Mouse (Mus musculus) thymus, postnatal 36 days (tissue): ENCODE measurements around the gene Mb.

Experiments used
- DNase-seq, 2 experiments: peaks; one replicate each; pipeline ENCODE4 v3.0.0; 2022; ENCODE audit warnings: mixed read lengths in 2 of 2

The Mb gene

GRCm38 (mm10) chr15:77050570-77050969, at the start of gene Mb:
TSS of gene Mb (minus strand) at chr15:77050670.
- DNase-seq = no peak

GRCm38 (mm10) chr15:77099756-77100155, 49.3 kb upstream of the Mb start:
- DNase-seq = no peak

GRCm38 (mm10) chr15:77097358-77097757, 46.9 kb upstream of the Mb start:
- no peak for DNase-seq

GRCm38 (mm10) chr15:77095216-77095615, 44.7 kb upstream of the Mb start:
- DNase-seq = no peak

GRCm38 (mm10) chr15:77094431-77094830, 44.0 kb upstream of the Mb start:
- no peak for DNase-seq

- no peak for DNase-seq
Measured at GRCm38 (mm10) chr15:77091394-77091793, 40.9 kb upstream of the Mb start.

- no peak for DNase-seq
Measured at GRCm38 (mm10) chr15:77090531-77090930, 40.1 kb upstream of the Mb start.

GRCm38 (mm10) chr15:77089249-77089648, 38.8 kb upstream of the Mb start:
- no peak for DNase-seq

- DNase-seq = no peak
Measured at GRCm38 (mm10) chr15:77086488-77086887, 36.0 kb upstream of the Mb start.

- DNase-seq = no peak
Measured at GRCm38 (mm10) chr15:77085818-77086217, 35.3 kb upstream of the Mb start.

GRCm38 (mm10) chr15:77081454-77081853, 31.0 kb upstream of the Mb start:
- no peak for DNase-seq

- no peak for DNase-seq
Measured at GRCm38 (mm10) chr15:77080684-77081254, 30.3 kb upstream of the Mb start.

- DNase-seq = no peak
Measured at GRCm38 (mm10) chr15:77079890-77080361, 29.5 kb upstream of the Mb start.

- DNase-seq = no peak
Measured at GRCm38 (mm10) chr15:77079256-77079822, 28.9 kb upstream of the Mb start.

GRCm38 (mm10) chr15:77078786-77079185, 28.3 kb upstream of the Mb start:
- no peak for DNase-seq

- DNase-seq = no peak
Measured at GRCm38 (mm10) chr15:77077906-77078305, 27.4 kb upstream of the Mb start.

GRCm38 (mm10) chr15:77076523-77076922, 26.1 kb upstream of the Mb start:
- DNase-seq = no peak

GRCm38 (mm10) chr15:77072556-77073163, 22.2 kb upstream of the Mb start:
- no peak for DNase-seq

GRCm38 (mm10) chr15:77071501-77071900, 21.0 kb upstream of the Mb start:
- peak; percentile 82 to 83 for DNase-seq

- DNase-seq = peak in 1 of 2 experiments; percentile 24
Measured at GRCm38 (mm10) chr15:77070745-77071268, 20.3 kb upstream of the Mb start.

- no peak for DNase-seq
Measured at GRCm38 (mm10) chr15:77069019-77069418, 18.5 kb upstream of the Mb start.

- no peak for DNase-seq
Measured at GRCm38 (mm10) chr15:77068439-77068861, 18.0 kb upstream of the Mb start.

- no peak for DNase-seq
Measured at GRCm38 (mm10) chr15:77066233-77066632, 15.8 kb upstream of the Mb start.

GRCm38 (mm10) chr15:77065259-77065852, 14.9 kb upstream of the Mb start:
- DNase-seq = no peak
